Mouse (Mus musculus) liver, embryonic 14.5 days (tissue): ENCODE results near the gene Taar7a.

Experiments
- CTCF ChIP-seq: IDR thresholded peaks from 2 replicates; pipeline ENCODE4 v1.5.1; 2016; ENCODE audit warnings: antibody characterized with exemption, low read depth, control low read depth
- EP300 ChIP-seq: IDR thresholded peaks from 2 replicates; pipeline ENCODE4 v1.6.1; 2016; ENCODE audit warnings: antibody characterized with exemption, low read depth

GRCm38 (mm10) chr10:23942465-23942864 lies 50.8 kb downstream of the Taar7a start:
- TF ChIP-seq EP300 (no peak), CTCF (peak; percentile 68)
